Mouse (Mus musculus) adrenal gland, postnatal 36 days (tissue): ENCODE results near the gene Nr2c2. TPM values are rescaled to one million over a fixed set of nuclear protein-coding genes. Genes with fewer than 3 reads are reported as not detected.
A peak's percentile ranks its signal among the peaks of the same experiment; 100 is the strongest.
"Not testable (repeated sequence)": the region's sequence is repeated elsewhere in the genome, so short reads cannot be mapped to it uniquely, and the experiment has no call there.

Experiments
- DNase-seq, 2 experiments: peaks; one replicate each; pipeline ENCODE4 v3.0.0; 2021; ENCODE audit warnings: mixed read lengths in 1 of 2
- long read RNA-seq, 2 experiments: library from polyadenylated mRNA; stranded (forward); transcript quantifications; one replicate each; pipeline ENCODE4 v2.0.0; 2021; ENCODE audit warnings: borderline sequencing depth in 2 of 2
- total RNA-seq, 2 experiments: library from RNA; stranded (reverse); gene quantifications; 2 replicates each; pipeline ENCODE4 v1.2.3; 2021

Gene Nr2c2
- 10 to 100 TPM; 35.3 to 41.5 TPM for total RNA-seq
- long read RNA-seq, experiment 1, partial matches to known transcripts: 1 of 7 reads
- long read RNA-seq, experiment 1, other reads (novel, unspliced or antisense): 6 of 7 reads
- long read RNA-seq, experiment 2: 0 reads

GRCm38 (mm10) chr6:92091130-92091591 is at the start of gene Nr2c2:
TSS of gene Nr2c2 (plus strand) at chr6:92091390.
- DNase-seq: peak; percentile 92 to 94

DNA sequence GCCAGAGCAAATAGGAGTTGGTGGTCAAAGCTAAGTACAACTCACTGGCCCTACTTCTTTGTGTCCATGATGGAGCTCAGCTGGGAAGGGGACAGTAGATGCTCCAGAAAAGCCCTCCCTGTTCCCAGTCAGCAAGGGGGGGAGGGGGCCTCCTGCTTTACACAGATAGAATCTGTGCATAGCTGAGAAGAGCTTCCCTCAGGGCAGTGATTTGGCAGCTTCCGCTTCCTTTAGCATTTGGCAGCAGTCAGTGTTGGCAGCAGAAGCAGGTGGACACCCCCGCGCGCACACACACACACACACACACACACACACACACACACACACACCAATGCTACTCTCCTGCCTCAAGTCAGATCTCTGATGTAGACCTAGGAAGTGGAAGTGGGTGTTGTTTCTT is 49.1 kb upstream of the Nr2c2 start:
- peak; percentile 44 to 74 for DNase-seq

- DNase-seq: no peak
Measured at GRCm38 (mm10) chr6:92042850-92043249, 48.3 kb upstream of the Nr2c2 start.

DNA sequence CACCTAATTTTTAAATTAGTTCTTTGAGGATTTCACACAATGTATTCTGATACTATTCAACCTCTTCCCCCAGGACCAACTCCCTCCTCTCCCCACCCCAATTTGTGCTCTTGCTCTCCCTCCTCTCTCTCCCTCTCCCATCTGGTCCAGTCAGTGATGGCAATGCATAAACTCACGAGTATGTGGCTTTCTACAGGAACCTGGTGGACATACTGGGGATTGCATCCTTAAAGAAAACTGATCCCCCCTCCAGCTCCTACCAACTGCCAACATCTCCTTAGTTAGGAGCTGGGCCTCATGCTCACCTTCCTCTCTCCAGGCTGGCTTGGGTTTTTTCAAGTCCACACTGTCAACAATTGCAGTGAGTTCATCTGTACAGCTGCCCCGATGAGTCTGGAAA is 33.4 kb upstream of the Nr2c2 start:
- DNase-seq: no peak

GRCm38 (mm10) chr6:92061725-92062124 is 29.5 kb upstream of the Nr2c2 start:
- no peak for DNase-seq

GRCm38 (mm10) chr6:92063452-92063851 is 27.7 kb upstream of the Nr2c2 start:
- peak; percentile 40 to 55 for DNase-seq

GRCm38 (mm10) chr6:92064101-92064500 is 27.1 kb upstream of the Nr2c2 start:
- peak; percentile 16 to 36 for DNase-seq

GRCm38 (mm10) chr6:92065721-92066496 is 25.3 kb upstream of the Nr2c2 start:
- DNase-seq: peak; percentile 67 to 73

DNA sequence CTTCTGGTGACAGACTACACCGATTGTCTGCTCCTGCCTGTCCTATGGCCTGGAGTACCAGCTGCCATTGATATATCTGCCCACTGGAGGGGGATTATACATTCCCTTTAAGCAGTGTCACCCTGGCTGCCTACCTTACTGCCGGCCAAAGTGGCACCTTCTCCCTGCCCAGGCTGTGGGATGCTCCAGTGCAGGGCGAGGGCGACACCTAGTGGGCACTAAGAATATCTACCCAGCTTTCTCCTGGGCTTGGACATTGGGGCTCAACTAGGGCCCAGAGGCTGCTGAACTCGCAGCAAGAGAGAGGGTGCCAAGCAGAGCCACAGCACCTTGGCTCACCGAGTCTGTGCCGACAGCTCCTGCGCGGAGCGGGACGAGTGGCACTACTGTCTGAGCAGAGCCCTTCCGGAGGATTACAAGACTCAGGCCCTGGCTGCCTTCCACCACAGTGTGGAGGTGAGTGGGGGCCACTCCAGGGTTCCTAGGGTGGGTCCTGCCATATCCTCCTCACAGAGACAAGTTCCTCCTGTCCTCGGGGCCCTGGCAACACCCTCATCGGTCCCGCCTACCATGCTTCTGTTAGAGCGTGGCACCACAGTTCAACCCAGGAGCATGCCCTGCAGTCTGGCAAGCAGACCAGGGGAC is 23.9 kb upstream of the Nr2c2 start:
- peak; percentile 80 to 83 for DNase-seq

DNA sequence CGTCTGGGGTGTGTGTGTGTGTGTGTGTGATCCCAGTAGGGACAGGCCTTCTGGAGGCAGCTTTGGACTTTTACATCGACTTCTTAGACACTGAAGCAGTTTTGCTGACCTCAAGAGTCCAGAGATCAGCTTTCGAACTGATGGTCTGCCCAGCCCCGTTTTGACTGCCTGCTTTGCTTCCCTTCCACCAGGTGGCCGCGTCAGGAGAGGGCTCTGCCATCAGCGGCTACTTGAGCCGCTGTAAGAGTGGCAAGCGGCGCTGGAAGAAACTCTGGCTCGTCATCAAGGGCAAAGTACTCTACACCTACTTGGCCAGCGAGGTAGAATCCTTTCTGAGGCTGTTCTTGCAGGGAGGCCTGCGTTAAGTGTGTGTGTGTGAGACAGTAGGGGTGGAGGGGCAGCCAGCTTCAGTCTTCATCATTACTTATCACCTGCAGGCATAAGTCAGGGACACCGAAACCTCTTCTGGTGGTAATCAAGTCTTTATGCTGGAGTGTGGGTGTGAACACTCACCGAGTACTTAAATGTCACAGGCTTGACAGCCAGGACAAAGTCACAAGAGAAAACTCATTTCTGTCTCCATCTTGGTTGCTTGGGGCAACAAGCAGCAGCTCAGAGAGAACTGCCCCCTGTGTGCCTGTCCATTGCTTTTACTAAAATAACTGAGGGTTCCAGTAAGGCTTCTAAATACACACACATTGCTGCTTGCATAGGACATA is 19.9 kb upstream of the Nr2c2 start:
- no peak for DNase-seq

DNA sequence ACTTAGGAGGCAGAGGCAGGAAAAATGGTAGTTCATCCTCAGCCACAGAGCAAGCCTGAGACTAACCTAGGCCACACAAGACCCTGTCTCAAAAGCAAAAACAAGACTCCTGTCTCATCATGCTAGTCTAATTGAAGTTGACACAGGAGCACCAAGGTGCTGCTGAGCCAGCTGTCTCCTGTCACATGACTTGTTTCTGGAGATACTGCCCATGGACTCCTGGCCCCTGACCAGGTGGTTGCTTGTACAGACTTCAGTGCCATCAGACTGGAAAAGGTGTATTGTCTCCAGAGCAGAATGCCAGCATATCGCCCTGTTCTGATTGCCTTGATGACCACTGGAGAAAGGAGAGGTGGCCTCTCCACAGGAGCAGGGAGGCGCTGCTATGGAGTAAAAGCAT is 10.5 kb upstream of the Nr2c2 start:
- DNase-seq: no peak

GRCm38 (mm10) chr6:92082756-92083155 is 8.4 kb upstream of the Nr2c2 start:
- no peak for DNase-seq

DNA sequence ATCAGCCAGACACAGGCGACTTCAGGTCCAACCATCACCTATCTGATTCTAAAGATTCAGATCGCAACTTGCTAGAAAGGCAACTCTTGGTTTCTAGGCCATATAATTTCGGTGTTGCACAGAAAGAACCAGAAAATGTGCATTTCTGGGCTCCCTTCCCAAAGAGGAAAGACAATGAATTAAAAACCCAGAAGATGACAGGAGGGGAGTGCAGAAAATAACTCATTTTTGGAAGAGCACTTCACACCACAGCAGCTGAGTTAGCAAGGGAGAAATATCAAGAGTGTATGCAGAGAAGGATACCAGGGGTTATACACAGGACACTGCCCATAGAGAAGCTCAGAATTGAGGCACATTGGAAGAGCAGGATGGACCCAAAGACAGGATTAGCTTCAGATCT is 6.3 kb upstream of the Nr2c2 start:
- DNase-seq: no peak

DNA sequence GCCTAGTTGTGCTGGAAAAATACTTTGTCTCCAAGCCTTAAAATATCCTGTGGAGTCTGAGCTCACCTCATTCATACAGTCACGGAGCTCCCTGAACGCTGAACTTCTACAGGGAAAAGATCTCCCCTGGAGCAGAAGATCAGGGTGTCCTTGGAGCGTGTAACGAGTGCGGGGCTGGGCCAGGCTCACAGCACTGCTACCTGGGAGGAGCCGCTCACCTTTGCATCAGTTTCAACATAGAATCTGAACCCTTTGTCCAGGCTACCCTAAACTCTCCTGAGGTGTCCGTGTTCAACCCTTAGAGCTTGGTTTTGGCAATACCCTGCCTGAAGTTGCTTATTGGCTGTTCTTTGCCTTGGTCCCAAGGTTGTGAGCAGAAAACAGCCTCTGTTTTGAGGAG is 2.0 kb upstream of the Nr2c2 start:
- DNase-seq: not testable (repeated sequence)

DNA sequence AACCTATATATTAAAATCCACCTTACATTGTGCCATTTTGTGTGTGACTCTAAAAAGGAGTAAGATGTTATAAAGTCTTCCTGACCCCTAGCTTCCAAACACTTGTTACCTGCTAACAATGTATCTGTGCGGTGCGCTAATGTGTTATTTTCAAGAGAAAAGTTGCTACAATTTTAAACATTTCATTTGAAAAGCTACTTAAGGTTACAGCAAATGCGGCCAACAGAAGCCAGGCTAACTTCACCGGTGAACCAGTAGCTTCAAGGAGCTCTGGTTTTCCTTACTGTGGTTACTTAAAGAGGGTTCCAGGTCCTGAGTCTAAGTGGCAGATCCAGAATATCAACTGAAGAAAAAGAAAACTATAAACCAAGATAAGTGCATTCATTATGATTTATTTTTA is 1.2 kb upstream of the Nr2c2 start:
- DNase-seq: no peak

- no peak for DNase-seq
Measured at GRCm38 (mm10) chr6:92090497-92090896, 693 bp upstream of the Nr2c2 start.

DNA sequence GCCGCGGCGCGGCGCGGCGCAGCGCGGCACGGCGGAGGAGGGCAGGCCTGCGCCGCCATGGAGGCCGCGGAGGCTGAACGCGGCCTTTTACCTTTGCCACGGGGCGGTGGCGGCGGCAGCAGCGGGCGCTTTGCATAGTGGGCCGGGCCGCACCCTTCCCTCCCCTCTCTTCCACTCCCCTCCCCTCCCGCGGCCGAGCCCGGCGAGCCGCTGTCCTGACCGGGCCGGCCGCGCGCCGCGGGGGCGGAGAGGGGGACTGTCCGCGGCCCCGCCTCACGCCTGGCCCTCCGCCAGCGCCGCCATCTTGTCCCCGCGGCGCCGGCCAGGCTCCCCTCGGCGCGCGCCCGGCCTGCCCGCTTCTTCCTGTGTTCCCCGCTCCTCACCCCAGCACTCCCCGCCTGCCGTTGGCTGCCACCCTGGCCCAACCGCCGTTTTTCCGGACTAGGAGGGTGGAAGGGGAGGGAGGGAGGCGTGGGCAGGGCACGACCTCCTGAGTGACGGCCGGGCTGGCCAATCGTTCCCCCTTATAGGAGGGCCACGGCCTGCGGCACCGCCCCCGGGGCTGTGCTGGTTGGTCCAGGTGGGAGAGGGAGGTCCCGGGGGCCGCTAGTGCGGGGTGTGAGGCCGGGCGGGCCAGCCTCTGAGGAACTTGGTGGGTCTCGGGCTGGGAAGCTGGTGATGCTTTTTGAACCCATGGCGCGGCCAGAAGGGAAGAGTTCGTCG is 738 bp downstream of the Nr2c2 start:
- DNase-seq: peak; percentile 100

DNA sequence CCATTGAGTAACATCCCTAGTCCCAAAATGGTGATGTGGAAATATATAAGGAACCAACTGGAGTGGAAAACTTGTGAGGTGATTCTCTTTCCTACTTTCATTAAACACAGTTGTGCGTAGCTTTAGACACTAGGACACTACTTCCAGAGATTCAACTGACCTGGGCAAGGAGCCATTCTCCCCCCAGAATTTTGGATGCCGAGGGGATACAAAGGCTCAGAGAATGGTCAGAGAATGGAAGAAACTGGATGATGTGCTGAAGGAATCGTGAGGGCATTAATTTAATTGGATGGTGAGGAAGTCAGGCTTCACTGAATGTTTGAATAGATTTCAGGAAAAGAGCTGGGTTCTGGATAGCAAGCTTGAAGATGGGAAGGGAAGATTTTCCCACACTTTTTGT is 1.5 kb downstream of the Nr2c2 start:
- no peak for DNase-seq

DNA sequence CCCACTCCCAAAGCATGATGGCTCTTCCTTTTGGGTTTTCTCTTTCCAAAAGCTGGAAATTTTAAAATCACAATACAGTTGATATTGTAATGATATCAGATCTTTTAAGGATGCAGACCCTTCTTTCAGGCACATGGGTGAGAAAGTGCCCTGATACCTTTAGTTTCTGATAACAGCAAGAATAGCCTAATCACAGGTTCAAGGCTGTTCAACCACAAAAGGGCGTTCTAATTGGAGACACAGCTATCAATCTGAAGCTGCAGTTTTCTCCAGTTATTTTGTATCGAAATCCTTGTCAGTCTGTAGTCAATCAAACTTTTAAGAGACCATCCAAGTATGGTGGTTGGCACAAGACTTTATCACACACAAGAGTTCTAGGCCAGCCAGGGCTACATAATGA is 2.7 kb downstream of the Nr2c2 start:
- DNase-seq: no peak

- DNase-seq: no peak
Measured at GRCm38 (mm10) chr6:92100679-92101360, 9.6 kb downstream of the Nr2c2 start.

DNA sequence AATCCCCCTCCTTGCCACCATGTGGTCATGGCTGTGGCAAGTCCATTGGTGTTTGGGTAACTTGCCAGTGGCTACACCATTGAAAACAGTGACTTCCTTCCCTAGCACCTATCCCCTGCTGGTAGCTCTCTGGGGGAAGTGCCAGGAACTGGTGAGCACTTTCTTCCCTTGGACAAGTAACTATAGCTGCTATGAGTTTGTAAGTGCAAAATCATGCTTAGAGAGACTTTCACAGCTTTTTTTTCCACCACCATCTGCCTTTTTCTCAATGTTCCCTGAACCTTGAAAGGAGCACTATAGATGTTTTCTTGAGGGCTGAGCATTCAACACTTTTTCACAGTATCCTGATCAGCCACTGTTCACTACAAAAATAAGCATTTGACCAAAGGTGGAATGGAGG is 33.4 kb downstream of the Nr2c2 start:
- DNase-seq: no peak
